Mouse (Mus musculus) hindlimb bud, embryonic 11.5 days (tissue): ENCODE data around the gene Gm14308.
"Not testable (repeated sequence)": the region's sequence is repeated elsewhere in the genome, so short reads cannot be mapped to it uniquely, and the experiment has no call there.

Experiments
- DNase-seq: peaks from one replicate; pipeline ENCODE4 v3.0.0-alpha.2; 2012; ENCODE audit warnings: low read depth, low spot score; ENCODE audit errors: extremely low spot score

Gene Gm14308

DNA sequence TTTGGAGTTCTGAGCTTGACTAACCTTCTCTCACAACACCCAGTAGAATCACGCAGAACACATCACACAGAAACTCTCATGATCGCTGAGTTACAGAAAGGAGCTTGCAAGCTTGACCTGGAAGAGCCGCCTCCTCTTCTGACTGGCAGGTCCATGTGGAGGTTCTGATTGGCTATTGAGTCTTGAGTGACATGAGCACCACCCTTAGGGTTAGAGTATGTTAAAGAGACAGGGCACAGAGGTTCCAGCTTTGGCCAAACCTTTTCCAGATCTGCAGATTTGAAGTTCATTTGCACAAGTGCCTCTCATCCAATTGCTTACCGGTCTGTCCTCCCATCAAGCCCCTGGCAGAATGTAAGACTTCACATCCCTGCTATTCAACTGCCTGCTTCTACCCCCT lies at the start of gene Gm14308:
Gene Gm14308, minus strand, starts transcription at position 101 of the 400 bp plus-strand sequence.
- not testable (repeated sequence) for DNase-seq

DNA sequence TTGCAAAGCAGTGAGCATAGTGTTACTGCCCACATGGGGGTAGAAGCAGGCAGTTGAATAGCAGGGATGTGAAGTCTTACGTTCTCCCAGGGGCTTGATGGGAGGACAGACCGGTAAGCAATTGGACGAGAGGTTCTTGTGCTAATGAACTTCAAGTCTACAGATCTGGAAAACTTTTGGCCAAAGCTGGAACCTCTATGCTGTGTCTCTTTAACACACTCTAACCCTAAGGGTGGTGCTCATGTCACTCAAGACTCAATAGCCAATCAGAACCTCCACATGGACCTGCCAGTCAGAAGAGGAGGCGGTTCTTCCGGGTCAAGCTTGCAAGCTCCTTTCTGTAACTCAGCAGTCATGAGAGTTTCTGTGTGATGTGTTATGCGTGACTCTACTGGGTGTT lies 34.1 kb upstream of the Gm14308 start, which contains the start of gene Zfp973:
Gene Zfp973, plus strand, starts transcription at position 301 of the 400 bp plus-strand sequence.
- not testable (repeated sequence) for DNase-seq
